Mouse (Mus musculus) spleen, embryonic (tissue): Measurements from ENCODE around the gene Ap3b2.
"Not testable (repeated sequence)": the region's sequence is repeated elsewhere in the genome, so short reads cannot be mapped to it uniquely, and the experiment has no call there.

Experiments used
- CTCF ChIA-PET: fragments of 350-600 bp; sonication (Branson Sonifier 250); formaldehyde crosslinking; loops from one replicate; lab custom pipeline; 2022; lab: Charles Lee

Gene Ap3b2

DNA sequence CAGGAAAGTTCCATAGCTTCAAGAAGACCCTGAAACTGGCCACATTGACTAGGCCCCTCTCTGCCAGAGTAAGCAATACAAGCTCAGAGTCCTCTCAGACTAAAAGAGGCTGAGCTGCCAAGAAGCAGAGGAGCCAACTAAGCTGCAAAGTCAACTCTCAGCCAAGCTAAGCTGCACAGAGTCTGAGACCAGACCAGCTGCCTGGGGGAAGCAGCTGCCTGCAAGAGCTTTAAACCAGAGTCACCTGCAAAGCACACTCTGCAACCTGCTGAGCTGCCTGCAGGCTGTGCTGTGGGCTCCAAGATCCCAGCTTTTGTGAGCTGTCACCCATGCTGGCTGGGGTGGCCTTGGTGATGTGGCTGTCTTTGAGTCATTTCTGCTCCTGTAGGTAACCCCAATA lies 15.5 kb downstream of the Ap3b2 start:
- CTCF ChIA-PET = not testable (repeated sequence)

DNA sequence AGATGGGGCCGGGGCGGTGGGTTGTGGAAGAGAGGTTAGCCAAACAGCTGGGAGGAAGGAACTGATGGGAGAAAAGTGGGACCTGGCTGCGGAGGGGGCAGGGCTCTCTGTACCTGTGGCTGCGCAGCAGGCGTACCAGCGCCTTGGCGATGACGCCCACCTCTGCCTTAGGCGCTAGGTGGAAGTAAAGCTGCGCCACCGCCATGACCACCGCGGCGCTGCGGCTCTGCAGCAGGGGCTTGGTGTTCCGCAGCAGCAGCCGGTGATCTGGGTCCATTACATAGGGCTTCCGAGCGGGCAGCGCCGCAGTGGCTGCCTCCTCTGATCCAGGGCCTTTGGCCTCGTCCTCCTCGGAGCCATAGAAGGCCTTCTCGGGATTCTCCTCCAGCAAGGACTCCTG lies 16.9 kb downstream of the Ap3b2 start:
- CTCF ChIA-PET = no interaction called here

DNA sequence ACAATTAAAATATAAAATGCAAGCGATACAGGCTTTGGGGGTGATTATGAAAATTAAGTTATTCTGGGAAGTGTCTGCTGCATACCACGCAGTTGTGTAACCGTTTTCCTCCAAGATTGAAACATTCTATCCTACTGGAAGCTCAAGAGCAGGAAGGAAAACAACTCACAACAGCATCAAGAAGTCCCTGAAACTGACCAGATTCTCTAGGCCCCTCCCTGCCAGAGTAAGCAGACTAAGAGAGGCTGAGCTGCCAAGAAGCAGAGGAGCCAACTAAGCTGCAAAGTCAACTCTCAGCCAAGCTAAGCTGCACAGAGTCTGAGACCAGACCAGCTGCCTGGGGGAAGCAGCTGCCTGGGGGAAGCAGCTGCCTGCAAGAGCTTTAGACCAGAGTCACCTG lies 18.5 kb downstream of the Ap3b2 start:
- CTCF ChIA-PET = no interaction called here

DNA sequence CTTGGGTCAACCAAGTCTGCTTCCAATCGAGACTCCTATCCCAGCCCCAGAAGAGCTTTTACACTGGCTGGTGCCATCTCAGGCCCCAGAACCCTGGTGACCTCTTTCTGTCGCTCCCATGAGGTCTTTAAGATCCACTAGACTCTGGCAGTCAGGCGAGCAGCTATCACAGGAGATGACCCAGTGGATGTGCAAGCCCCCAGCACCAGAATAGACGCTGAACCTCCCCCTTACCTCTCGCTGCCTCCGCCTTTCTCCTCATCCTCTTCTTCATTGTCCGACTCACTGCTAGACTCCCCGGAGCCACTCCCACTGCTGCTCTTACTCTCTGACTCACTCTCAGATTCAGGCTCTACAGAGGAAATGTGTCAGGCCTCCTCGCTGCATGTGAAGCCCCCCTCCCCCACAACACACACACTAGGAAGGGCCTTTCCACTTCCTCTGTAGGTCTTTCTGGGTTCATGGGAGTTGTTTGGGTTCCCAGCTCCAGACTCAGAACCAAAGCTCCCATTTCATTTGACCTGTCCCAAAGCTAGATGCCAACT lies 28.7 kb downstream of the Ap3b2 start:
- CTCF ChIA-PET = no interaction called here

DNA sequence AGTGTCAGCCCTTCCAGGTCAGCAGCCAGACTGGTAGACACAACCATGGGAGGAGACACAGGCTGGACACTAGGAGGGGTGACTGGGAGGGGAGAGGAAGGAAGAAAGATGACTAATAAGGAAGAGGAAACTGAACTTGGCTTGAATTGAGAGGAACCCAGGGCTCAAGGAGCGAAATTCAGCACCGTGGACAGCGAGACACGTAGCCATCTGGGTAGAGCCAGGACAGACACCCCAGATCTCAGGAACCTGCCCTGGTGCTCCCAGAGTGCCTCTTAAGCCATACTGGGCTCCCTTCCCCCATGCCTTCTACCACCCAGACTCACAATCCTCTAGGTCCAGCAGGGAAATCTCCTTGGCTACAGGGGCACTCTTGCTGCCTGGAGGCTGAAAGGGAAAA lies 29.6 kb downstream of the Ap3b2 start:
- CTCF ChIA-PET = no interaction called here

DNA sequence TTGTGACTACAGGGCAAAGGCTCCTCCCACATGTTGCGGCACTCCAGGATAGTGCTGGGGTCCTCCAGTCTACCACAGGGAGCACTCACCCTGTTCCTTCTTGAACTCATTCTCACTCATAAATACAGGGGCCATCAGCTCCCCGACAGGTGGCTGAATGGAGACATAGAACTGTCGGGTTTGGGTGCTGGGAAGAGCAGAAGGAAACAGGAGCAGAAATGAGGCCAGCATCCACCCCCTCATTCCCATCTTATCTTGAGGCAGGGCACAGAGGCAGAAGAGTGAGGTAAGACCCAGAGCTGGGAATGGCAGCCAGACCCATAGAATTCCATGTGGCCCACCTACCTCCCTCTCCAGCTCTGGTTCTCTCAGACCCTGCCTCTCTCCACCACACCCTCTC lies 30.9 kb downstream of the Ap3b2 start:
- CTCF ChIA-PET = no interaction called here

DNA sequence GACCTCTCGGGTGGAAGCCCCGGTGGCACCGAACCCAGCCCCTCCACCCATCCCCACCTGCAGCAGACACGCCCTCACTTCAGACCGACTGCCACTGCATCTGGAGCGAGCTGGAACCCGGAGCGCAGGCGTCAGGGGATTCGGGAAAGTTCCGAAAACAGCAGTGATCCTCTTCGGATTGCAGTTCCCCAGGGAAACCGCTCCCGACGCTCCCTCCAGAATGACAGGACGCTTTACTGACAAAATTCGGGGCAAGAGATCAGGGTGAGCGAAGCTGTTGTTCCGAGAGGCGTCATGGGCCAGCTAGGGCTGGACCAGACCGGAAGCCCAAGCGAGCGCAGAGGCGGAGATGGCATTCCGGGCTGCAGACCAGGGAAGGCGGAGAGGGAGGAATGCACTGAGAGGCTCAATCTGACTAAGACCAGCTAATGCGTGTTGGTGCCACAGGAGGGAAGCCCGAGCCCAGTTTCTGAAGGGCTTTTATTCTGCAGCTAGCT lies 38.5 kb downstream of the Ap3b2 start, which contains the start of gene Cpeb1:
Cpeb1 (minus strand) TSS at position 311 of the 497 bp plus-strand sequence.
- CTCF ChIA-PET = no interaction called here

DNA sequence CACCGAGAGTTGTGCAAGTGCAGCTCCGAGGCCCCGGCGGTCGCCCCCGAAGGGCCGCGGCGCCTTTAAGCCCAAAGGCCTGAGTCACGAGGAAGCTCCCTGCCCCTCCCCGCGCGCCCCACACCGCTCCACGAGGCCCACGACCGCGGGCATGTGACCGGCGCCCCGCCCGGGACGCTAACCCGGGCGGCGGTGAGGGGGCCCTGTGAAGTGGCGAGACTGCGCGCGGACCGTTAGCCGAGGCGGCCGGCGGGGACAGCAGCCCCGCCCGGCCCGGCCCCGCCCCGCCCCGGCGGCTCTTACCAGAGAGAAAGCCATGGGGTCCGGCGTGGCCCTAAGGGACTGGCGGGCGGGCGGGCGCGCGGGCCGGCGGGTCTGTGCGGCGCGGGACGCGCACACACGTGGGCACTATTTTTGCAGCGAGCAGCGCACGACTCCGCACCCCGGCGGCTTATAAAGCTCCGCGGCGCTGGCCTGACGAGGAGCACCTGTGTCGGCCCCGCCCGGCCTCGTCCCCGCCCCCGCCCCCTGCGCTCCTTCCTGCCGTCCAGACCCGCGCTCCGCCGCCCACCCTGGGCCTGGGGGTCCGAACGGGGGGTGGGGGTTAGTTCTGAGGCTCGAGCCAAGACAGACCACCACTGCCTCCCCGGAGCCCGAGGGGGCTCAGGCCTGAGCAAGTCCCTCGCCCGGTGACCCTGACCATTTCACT lies 39.2 kb downstream of the Ap3b2 start:
- CTCF ChIA-PET = no interaction called here

DNA sequence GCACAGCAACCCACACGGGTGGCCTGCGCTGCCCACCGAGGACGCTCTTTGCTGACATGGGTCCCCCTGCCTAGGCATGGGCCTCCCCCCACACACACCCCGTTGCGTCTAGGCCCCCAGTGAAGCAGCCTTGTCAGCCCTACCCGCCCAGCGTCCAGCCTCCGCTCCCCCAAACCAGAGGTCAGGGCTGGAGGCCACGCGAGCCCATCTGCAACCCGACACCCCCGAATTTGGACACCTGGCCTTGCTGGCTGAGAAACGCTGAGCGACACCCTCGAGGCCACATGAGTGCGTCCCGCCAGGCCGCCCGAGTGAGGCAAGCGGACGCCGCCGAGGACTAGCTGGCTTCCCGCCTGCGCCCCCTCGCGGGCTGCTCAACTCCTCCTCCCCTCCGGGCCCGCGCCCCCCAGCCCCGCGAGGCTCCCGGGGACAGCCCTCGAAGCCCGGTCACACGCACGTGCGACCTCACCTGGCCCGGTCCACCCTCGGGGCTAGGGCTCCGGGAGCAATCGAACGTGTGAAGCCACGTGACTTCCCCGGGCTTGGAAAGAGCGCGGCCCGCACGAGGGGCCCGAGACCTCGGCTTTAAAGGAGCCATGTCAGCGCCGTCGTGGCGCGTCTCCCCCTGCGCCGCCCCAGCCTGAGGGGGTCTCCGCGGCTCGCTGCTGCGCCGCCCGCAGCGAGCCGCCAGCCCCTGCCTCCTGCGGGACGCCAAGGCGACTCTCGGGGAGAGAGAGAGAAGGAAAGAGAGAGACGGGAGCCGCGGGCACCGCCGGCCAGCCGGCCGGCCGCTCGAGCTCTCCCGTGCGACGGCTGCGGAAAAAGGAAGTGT lies 40.1 kb downstream of the Ap3b2 start:
- CTCF ChIA-PET = no interaction called here

DNA sequence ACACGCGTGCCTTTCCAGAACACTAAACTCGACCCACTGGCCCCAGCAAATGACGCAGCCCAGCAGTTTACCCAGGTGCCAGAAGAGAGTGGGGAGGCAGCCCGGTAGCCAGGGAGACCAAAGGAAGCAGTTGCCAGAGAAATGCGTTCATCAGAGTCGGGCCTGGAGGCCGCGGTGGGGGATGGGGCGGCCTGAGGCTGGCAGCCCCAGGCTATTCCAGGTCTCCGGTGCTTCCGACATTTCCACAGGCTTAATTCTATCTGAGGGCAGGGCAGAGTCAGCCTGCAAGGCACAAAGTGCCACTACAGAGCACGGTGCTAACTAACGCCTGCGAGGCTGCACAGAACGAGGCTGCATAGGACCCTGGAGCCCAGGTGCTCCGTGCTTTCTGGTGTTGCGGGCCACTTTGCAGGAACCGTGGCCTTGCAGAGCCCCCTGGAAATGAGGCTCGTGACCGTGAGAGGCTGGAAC lies 40.7 kb downstream of the Ap3b2 start:
- CTCF ChIA-PET = no interaction called here
